Mouse (Mus musculus) small intestine, adult 10 weeks (tissue): ENCODE results near the gene Psmg3. TPM values are rescaled to one million over a fixed set of nuclear protein-coding genes. Genes with fewer than 3 reads are reported as not detected.

Experiments
- polyA plus RNA-seq: library from polyadenylated mRNA; stranded (reverse); fragments of 350-450 nt; fragmentation: Illumina TruSeq; extraction: RNeasy Lipid Tissue Mini Kit (QIAGEN cat#74804); gene quantifications from one replicate; pipeline ENCODE4 v1.2.3, GENCODE M21; 2014; ENCODE audit warnings: low replicate concordance

The Psmg3 gene
- polyA plus RNA-seq: not detected

GRCm38 (mm10) chr5:139826357-139827055, at the start of gene Psmg3, which contains the start of gene Gm26938:
TSS of gene Psmg3 (minus strand) at chr5:139826885.
TSS of gene Gm26938 (minus strand) at chr5:139826407.

GRCm38 (mm10) chr5:139819538-139820181, 7.0 kb downstream of the Psmg3 start, which contains the start of gene Tmem184a:
TSS of gene Tmem184a (minus strand) at chr5:139819917.

GRCm38 (mm10) chr5:139791227-139792158, 35.2 kb downstream of the Psmg3 start, which contains the start of gene Mafk:
TSS of gene Mafk (plus strand) at chr5:139791513.

GRCm38 (mm10) chr5:139775216-139775926, 51.3 kb downstream of the Psmg3 start, which contains the start of gene Ints1:
TSS of gene Ints1 (minus strand) at chr5:139775674.

Other genes with a start within 250 kb of the Psmg3 start
- 0.41 TPM for gene Micall2, start 90.5 kb downstream of the Psmg3 start, polyA plus RNA-seq
- gene Ints1, start 51.2 kb downstream of the Psmg3 start, polyA plus RNA-seq: 0.37 TPM
- 9.1 TPM for gene Mafk, start 35.4 kb downstream of the Psmg3 start, polyA plus RNA-seq
- gene Tmem184a, start 7.0 kb downstream of the Psmg3 start, polyA plus RNA-seq: 2.1 TPM
- gene Gm26938, start 478 bp downstream of the Psmg3 start, polyA plus RNA-seq: not detected
- gene Elfn1, start 81.1 kb upstream of the Psmg3 start, polyA plus RNA-seq: not detected